Mouse (Mus musculus) liver, postnatal 0 days (tissue): ENCODE results near the gene Gsdmc4.

ENCODE experiments used
- CTCF ChIP-seq: sonication (generic); IDR thresholded peaks from 2 replicates; pipeline ENCODE4 v1.5.1; 2016; ENCODE audit warnings: antibody characterized with exemption, low read depth
- EP300 ChIP-seq: IDR thresholded peaks from 2 replicates; pipeline ENCODE4 v1.6.1; 2016; ENCODE audit warnings: antibody characterized with exemption, low read depth, mild to moderate bottlenecking

DNA sequence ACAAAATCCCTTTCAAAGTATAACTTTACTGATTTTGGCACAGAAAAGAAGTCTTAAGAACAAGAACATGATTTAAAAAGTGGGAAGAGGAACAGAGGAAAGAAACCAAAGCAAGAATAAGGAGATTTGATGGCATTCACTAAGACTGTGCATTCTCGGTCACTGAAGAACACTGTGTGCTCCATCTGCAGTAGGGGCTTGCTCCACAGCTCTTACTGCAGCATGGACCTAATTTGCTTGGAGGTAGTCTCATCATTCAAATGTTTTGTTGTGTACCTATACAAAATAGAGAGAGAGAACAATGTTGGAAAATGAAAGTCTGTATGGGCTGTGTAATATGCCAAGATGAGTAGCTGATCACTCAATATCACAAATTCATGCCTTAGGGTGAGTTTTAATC is 19.3 kb upstream of the Gsdmc4 start:
- TF ChIP-seq CTCF: no peak
- TF ChIP-seq EP300: no peak
